Mouse (Mus musculus): Measurements from ENCODE around the gene Fgf11. TPM values are rescaled to one million over a fixed set of nuclear protein-coding genes. Genes with fewer than 3 reads are reported as not detected.
A peak's percentile ranks its signal among the peaks of the same experiment; 100 is the strongest.

Gene Fgf11
- polyA plus RNA-seq, 1 experiment from 2014 or later, result 0.36 TPM

- no peak overlapping the region for H3K4me3 ChIP-seq (ENCODE audit: low read depth, low read length)
- peak overlapping the region; percentile 84; the same call in 1 of the 2 replicates for H3K4me2 ChIP-seq (ENCODE audit: low read depth, severe bottlenecking)
- WGBS, result 87% methylated on average over 14 of the region's 14 CpGs
- H3K9me3 ChIP-seq (ENCODE audit: control insufficient read depth, low read length), result no peaks in the 10 kb centered on the region
- ATAC-seq (ENCODE audit: insufficient number of reproducible peaks, low FRiP score, low TSS enrichment, low read depth) (no peak), DNase-seq (ENCODE audit: low spot score) (no peak)
- peak overlapping the region; percentile 67; the same call in 1 of the 2 replicates for H3K9ac ChIP-seq (ENCODE audit: low read length)
- peak overlapping the region; percentile 63; the same call in 1 of the 2 replicates for H3K27ac ChIP-seq (replicated peaks; ENCODE audit: low read depth, low read length)
- no peaks in the 10 kb centered on the region for H3K27me3 ChIP-seq (ENCODE audit: control insufficient read depth, insufficient read depth, low read length)
- no peaks in the 10 kb centered on the region for H3K36me3 ChIP-seq (ENCODE audit: control insufficient read depth, insufficient read depth, low read length)
- H3K4me1 ChIP-seq (ENCODE audit: control insufficient read depth, insufficient read depth, low read length), result peaks cover 23% of the 10 kb centered on the region
Observed at GRCm38 (mm10) chr11:69760160-69760900, 41.3 kb downstream of the Fgf11 start.

- ATAC-seq (ENCODE audit: insufficient number of reproducible peaks, low FRiP score, low TSS enrichment, low read depth) (peak; percentile 90), DNase-seq (ENCODE audit: low spot score) (peak; percentile 89)
- Histone ChIP-seq H3K4me3 (ENCODE audit: low read depth, low read length) (peak overlapping the region; percentile 70), H3K4me1 (ENCODE audit: control insufficient read depth, insufficient read depth, low read length) (peaks cover 27% of the 10 kb centered on the region), H3K9me3 (ENCODE audit: control insufficient read depth, low read length) (no peaks in the 10 kb centered on the region), H3K27ac (replicated peaks; ENCODE audit: low read depth, low read length) (peak overlapping the region; percentile 95), H3K36me3 (ENCODE audit: control insufficient read depth, insufficient read depth, low read length) (no peaks in the 10 kb centered on the region), H3K4me2 (ENCODE audit: low read depth, severe bottlenecking) (peak overlapping the region; percentile 84), H3K9ac (ENCODE audit: low read length) (peak overlapping the region; percentile 83), H3K27me3 (ENCODE audit: control insufficient read depth, insufficient read depth, low read length) (no peaks in the 10 kb centered on the region)
- under 1% methylated on average over 37 of the region's 37 CpGs for WGBS
Observed at GRCm38 (mm10) chr11:69758971-69759721, 42.5 kb downstream of the Fgf11 start.

GRCm38 (mm10) chr11:69758478-69758970, 43.1 kb downstream of the Fgf11 start, which contains the start of gene Polr2a:
TSS of gene Polr2a (minus strand) at chr11:69758637.
- Histone ChIP-seq H3K27ac (replicated peaks; ENCODE audit: low read depth, low read length) (peak within 1 kb of the TSS; percentile 95), H3K9ac (ENCODE audit: low read length) (peak within 1 kb of the TSS; percentile 83), H3K9me3 (ENCODE audit: control insufficient read depth, low read length) (no peaks in the 10 kb centered on the region), H3K4me1 (ENCODE audit: control insufficient read depth, insufficient read depth, low read length) (peaks cover 27% of the 10 kb centered on the region), H3K4me3 (ENCODE audit: low read depth, low read length) (peak within 1 kb of the TSS; percentile 70), H3K4me2 (ENCODE audit: low read depth, severe bottlenecking) (peak within 1 kb of the TSS; percentile 84), H3K27me3 (ENCODE audit: control insufficient read depth, insufficient read depth, low read length) (no peaks in the 10 kb centered on the region), H3K36me3 (ENCODE audit: control insufficient read depth, insufficient read depth, low read length) (no peaks in the 10 kb centered on the region)
- under 1% methylated on average over 35 of the region's 36 CpGs for WGBS
- DNase-seq (ENCODE audit: low spot score) (peak; percentile 99), ATAC-seq (ENCODE audit: insufficient number of reproducible peaks, low FRiP score, low TSS enrichment, low read depth) (peak; percentile 96)

GRCm38 (mm10) chr11:69758090-69758456, 43.6 kb downstream of the Fgf11 start:
- Histone ChIP-seq H3K4me3 (ENCODE audit: low read depth, low read length) (peak overlapping the region; percentile 70), H3K27ac (replicated peaks; ENCODE audit: low read depth, low read length) (peak overlapping the region; percentile 95), H3K9me3 (ENCODE audit: control insufficient read depth, low read length) (no peaks in the 10 kb centered on the region), H3K27me3 (ENCODE audit: control insufficient read depth, insufficient read depth, low read length) (no peaks in the 10 kb centered on the region), H3K4me1 (ENCODE audit: control insufficient read depth, insufficient read depth, low read length) (peaks cover 27% of the 10 kb centered on the region), H3K4me2 (ENCODE audit: low read depth, severe bottlenecking) (peak overlapping the region; percentile 84), H3K36me3 (ENCODE audit: control insufficient read depth, insufficient read depth, low read length) (no peaks in the 10 kb centered on the region), H3K9ac (ENCODE audit: low read length) (peak overlapping the region; percentile 83)
- peak; percentile 80 for ATAC-seq (ENCODE audit: insufficient number of reproducible peaks, low FRiP score, low TSS enrichment, low read depth)
- DNase-seq (ENCODE audit: low spot score), result peak; percentile 94
- WGBS, result under 1% methylated on average over 26 of the region's 26 CpGs

GRCm38 (mm10) chr11:69757303-69758089, 44.2 kb downstream of the Fgf11 start:
- Histone ChIP-seq H3K27me3 (ENCODE audit: control insufficient read depth, insufficient read depth, low read length) (no peaks in the 10 kb centered on the region), H3K9ac (ENCODE audit: low read length) (peak overlapping the region; percentile 83), H3K4me1 (ENCODE audit: control insufficient read depth, insufficient read depth, low read length) (peaks cover 27% of the 10 kb centered on the region), H3K36me3 (ENCODE audit: control insufficient read depth, insufficient read depth, low read length) (no peaks in the 10 kb centered on the region), H3K9me3 (ENCODE audit: control insufficient read depth, low read length) (no peaks in the 10 kb centered on the region), H3K27ac (replicated peaks; ENCODE audit: low read depth, low read length) (peak overlapping the region; percentile 95; the same call in 1 of the 2 replicates), H3K4me3 (ENCODE audit: low read depth, low read length) (peak overlapping the region; percentile 70), H3K4me2 (ENCODE audit: low read depth, severe bottlenecking) (peak overlapping the region; percentile 84)
- ATAC-seq (ENCODE audit: insufficient number of reproducible peaks, low FRiP score, low TSS enrichment, low read depth) (no peak), DNase-seq (ENCODE audit: low spot score) (no peak)
- 48% methylated on average over 9 of the region's 9 CpGs for WGBS

GRCm38 (mm10) chr11:69754701-69755100, 47.0 kb downstream of the Fgf11 start:
- H3K9me3 ChIP-seq (ENCODE audit: control insufficient read depth, low read length), result no peaks in the 10 kb centered on the region
- ATAC-seq (ENCODE audit: insufficient number of reproducible peaks, low FRiP score, low TSS enrichment, low read depth) (no peak), DNase-seq (ENCODE audit: low spot score) (no peak)
- no peaks in the 10 kb centered on the region for H3K27me3 ChIP-seq (ENCODE audit: control insufficient read depth, insufficient read depth, low read length)
- H3K27ac ChIP-seq (replicated peaks; ENCODE audit: low read depth, low read length), result no peak overlapping the region
- peaks cover 21% of the 10 kb centered on the region for H3K4me1 ChIP-seq (ENCODE audit: control insufficient read depth, insufficient read depth, low read length)
- H3K4me2 ChIP-seq (ENCODE audit: low read depth, severe bottlenecking), result peak overlapping the region; percentile 3; the same call in 1 of the 2 replicates
- no peaks in the 10 kb centered on the region for H3K36me3 ChIP-seq (ENCODE audit: control insufficient read depth, insufficient read depth, low read length)
- no peak overlapping the region for H3K9ac ChIP-seq (ENCODE audit: low read length)
- WGBS, result 59% methylated on average over 3 of the region's 3 CpGs
- H3K4me3 ChIP-seq (ENCODE audit: low read depth, low read length), result no peak overlapping the region

- Histone ChIP-seq H3K27ac (replicated peaks; ENCODE audit: low read depth, low read length) (no peak overlapping the region), H3K4me1 (ENCODE audit: control insufficient read depth, insufficient read depth, low read length) (peaks cover 17% of the 10 kb centered on the region), H3K4me2 (ENCODE audit: low read depth, severe bottlenecking) (no peak overlapping the region), H3K9me3 (ENCODE audit: control insufficient read depth, low read length) (no peaks in the 10 kb centered on the region), H3K27me3 (ENCODE audit: control insufficient read depth, insufficient read depth, low read length) (no peaks in the 10 kb centered on the region), H3K36me3 (ENCODE audit: control insufficient read depth, insufficient read depth, low read length) (no peaks in the 10 kb centered on the region), H3K9ac (ENCODE audit: low read length) (no peak overlapping the region), H3K4me3 (ENCODE audit: low read depth, low read length) (no peak overlapping the region)
- no peak for ATAC-seq (ENCODE audit: insufficient number of reproducible peaks, low FRiP score, low TSS enrichment, low read depth)
- no peak for DNase-seq (ENCODE audit: low spot score)
- WGBS, result 92% methylated on average over 5 of the region's 5 CpGs
Observed at GRCm38 (mm10) chr11:69754233-69754632, 47.4 kb downstream of the Fgf11 start.

GRCm38 (mm10) chr11:69752686-69753085, 49.0 kb downstream of the Fgf11 start:
- DNase-seq (ENCODE audit: low spot score), result no peak
- no peaks in the 10 kb centered on the region for H3K27me3 ChIP-seq (ENCODE audit: control insufficient read depth, insufficient read depth, low read length)
- H3K4me2 ChIP-seq (ENCODE audit: low read depth, severe bottlenecking), result no peak overlapping the region
- ATAC-seq (ENCODE audit: insufficient number of reproducible peaks, low FRiP score, low TSS enrichment, low read depth), result no peak
- H3K9me3 ChIP-seq (ENCODE audit: control insufficient read depth, low read length), result no peaks in the 10 kb centered on the region
- no peak overlapping the region for H3K9ac ChIP-seq (ENCODE audit: low read length)
- no peak overlapping the region for H3K4me3 ChIP-seq (ENCODE audit: low read depth, low read length)
- H3K4me1 ChIP-seq (ENCODE audit: control insufficient read depth, insufficient read depth, low read length), result peaks cover 17% of the 10 kb centered on the region
- H3K27ac ChIP-seq (replicated peaks; ENCODE audit: low read depth, low read length), result no peak overlapping the region
- 0 out of 2 replicates have a peak, but pooled peaks cover 2% of the 10 kb centered on the region for H3K36me3 ChIP-seq (ENCODE audit: control insufficient read depth, insufficient read depth, low read length)

Measured in limb, embryonic 11.5 days (tissue).